Mouse (Mus musculus): ENCODE measurements at regions not wholly inside any gene's neighbourhood (a gene's known extent, or its start where the extent isn't known, plus 50 kb on each side); places are given as distances from the start of the nearest gene placed in this dataset.

DNA sequence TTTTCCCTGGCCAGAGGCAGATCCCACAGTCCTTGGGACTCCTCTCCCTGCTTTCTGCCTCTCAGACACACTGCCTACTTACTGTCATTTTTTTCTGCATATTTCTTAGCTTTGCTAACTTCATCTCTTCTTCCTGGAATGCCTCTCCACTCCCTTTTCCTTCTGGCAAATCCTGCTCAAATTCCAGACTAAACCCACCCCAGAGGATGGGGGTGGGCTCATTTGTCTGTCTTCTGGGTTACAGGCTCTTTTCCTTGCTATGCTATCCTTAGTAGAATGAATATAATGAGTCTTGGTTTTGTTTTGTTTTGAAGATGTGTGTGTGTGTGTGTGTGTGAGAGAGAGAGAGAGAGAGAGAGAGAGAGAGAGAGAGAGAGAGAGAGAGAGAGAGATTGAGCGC is 51.9 kb upstream of the Klf9 start:
- DNase-seq (ENCODE audit: low spot score in 2 of 2), result no peak

DNA sequence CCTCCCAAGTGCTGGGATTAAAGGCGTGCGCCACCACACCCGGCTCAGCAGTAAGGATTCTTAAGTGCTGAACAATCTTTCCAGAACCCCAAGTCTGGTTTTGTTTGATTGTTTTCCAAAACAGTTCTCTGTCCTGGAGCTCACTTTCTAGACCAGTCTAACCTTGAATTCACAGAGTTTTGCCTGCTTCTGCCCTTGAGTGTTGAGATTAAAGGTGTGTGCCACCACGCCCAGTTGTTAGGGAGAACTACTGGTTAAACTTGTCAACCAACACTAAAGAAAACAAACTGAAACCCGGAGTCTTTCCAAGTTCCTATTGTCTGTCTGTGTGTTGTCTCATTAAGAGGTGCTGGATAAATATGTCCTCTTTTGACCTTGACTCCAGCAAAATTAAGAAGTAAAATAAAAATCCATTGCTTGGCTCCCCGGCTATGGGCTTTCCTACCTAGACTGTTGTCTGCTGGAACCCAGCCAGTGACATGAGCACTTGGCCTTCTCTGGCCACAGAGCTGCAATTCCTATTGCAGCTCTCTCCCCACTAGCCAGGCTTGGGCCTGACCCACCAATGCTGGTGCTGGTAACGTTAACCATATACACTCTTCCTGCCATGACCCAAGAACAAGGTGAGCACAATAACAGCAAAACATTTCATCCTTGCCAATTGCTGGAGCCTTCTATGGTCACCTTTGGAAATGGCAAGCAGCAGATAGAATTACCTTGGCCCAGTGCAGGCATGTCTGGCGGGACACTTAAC is 51.1 kb upstream of the Klf9 start:
- no peak for DNase-seq (ENCODE audit: low spot score in 2 of 2)
